Mouse (Mus musculus) kidney, embryonic 15.5 days (tissue): ENCODE measurements at regions not wholly inside any gene's neighbourhood (a gene's known extent, or its start where the extent isn't known, plus 50 kb on each side); places are given as distances from the start of the nearest gene placed in this dataset.

ENCODE experiments used
- ATAC-seq: fragments of 200-750 bp; cut with Nextera tagmentation; replicated peaks from 2 replicates; pipeline ENCODE4 v1.8.0; 2017; ENCODE audit warnings: moderate TSS enrichment; ENCODE audit not compliant: low FRiP score
- H3K27ac ChIP-seq: fragments of 300-500 bp; sonication (generic); 2 replicates; pipeline ENCODE4 v1.5.1; 2015; ENCODE audit warnings: mild to moderate bottlenecking, inconsistent platforms
- H3K27me3 ChIP-seq: fragments of 300-500 bp; sonication (generic); 2 replicates; pipeline ENCODE4 v1.6.1; 2015; ENCODE audit warnings: inconsistent platforms
- H3K36me3 ChIP-seq: fragments of 300-500 bp; sonication (generic); 2 replicates; pipeline ENCODE4 v1.6.1; 2015; ENCODE audit warnings: inconsistent platforms
- H3K4me1 ChIP-seq: fragments of 300-500 bp; sonication (generic); 2 replicates; pipeline ENCODE4 v1.6.1; 2015; ENCODE audit warnings: inconsistent platforms
- H3K4me2 ChIP-seq: fragments of 300-500 bp; sonication (generic); 2 replicates; pipeline ENCODE4 v1.6.1; 2015; ENCODE audit warnings: moderate library complexity, mild to moderate bottlenecking, inconsistent platforms
- H3K4me3 ChIP-seq: fragments of 300-500 bp; sonication (generic); replicated peaks from 2 replicates; pipeline ENCODE4 v1.5.1; 2015; ENCODE audit warnings: mild to moderate bottlenecking, inconsistent platforms
- H3K9ac ChIP-seq: fragments of 300-500 bp; sonication (generic); 2 replicates; pipeline ENCODE4 v1.6.1; 2015; ENCODE audit warnings: mild to moderate bottlenecking, inconsistent platforms
- H3K9me3 ChIP-seq: fragments of 300-500 bp; sonication (generic); replicated peaks from 2 replicates; pipeline ENCODE4 v1.6.1; 2016; ENCODE audit warnings: inconsistent platforms
- WGBS: fragments of 180-500 bp; shearing (Covaris S2); methylation state at CpG from one replicate; pipeline ENCODE4 v1.1.7; 2015; ENCODE audit warnings: mixed read lengths; 5-methylcytosine and 5-hydroxymethylcytosine counted together

DNA sequence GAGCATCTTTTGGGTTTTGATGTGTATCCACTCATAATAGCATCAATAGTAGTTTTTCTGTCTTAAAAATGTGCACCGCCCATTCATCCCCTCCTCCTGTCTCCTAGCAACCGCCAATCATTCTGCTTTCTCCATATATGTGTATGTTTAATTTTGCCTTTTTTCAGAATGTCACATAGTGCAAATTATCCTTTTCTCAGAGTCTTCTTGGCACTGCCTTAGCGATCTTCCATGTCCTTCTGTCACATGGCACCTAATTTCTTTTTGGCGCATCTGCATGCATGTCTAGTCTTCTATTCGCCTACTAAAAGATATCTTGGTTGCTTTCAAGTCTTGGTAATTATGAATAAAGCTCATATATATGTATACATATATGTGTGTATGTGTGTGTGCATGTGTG lies 573.0 kb downstream of the Gm19410 start:
- H3K27ac ChIP-seq = no peak overlapping the region
- no peak overlapping the region for H3K9ac ChIP-seq
- WGBS = 99% methylated on average over 5 of the region's 5 CpGs
- no peak for ATAC-seq
- no peaks in the 10 kb centered on the region for H3K36me3 ChIP-seq
- no peak overlapping the region for H3K4me2 ChIP-seq
- H3K4me1 ChIP-seq = 0 out of 2 replicates have a peak, but pooled peaks cover 6% of the 10 kb centered on the region
- H3K27me3 ChIP-seq = no peaks in the 10 kb centered on the region
- no peak overlapping the region for H3K4me3 ChIP-seq
- no peaks in the 10 kb centered on the region for H3K9me3 ChIP-seq

DNA sequence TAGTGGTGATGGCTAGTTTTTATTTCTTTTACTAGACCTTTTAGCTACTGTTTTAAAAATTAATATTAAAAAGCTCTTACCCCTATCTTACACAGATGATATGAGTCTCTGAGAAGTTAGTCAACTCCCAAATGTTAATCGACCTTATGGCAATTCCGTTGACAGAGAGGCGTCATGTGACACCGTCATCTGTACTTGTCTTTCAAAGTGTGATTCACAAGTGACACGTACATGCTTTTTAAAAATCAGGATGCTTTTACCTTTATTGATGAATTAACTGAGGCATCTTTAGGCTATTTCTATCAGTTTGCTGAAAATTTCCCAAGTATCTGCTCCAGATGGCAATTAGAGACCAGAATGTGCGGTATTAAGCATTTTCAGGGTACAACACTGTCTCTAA lies 573.9 kb downstream of the Gm19410 start:
- WGBS = 92% methylated on average over 6 of the region's 6 CpGs
- Histone ChIP-seq H3K9me3 (no peaks in the 10 kb centered on the region), H3K36me3 (no peaks in the 10 kb centered on the region), H3K27ac (no peak overlapping the region), H3K9ac (no peak overlapping the region), H3K4me3 (no peak overlapping the region), H3K4me2 (no peak overlapping the region), H3K4me1 (0 out of 2 replicates have a peak, but pooled peaks cover 6% of the 10 kb centered on the region), H3K27me3 (no peaks in the 10 kb centered on the region)
- ATAC-seq = no peak

DNA sequence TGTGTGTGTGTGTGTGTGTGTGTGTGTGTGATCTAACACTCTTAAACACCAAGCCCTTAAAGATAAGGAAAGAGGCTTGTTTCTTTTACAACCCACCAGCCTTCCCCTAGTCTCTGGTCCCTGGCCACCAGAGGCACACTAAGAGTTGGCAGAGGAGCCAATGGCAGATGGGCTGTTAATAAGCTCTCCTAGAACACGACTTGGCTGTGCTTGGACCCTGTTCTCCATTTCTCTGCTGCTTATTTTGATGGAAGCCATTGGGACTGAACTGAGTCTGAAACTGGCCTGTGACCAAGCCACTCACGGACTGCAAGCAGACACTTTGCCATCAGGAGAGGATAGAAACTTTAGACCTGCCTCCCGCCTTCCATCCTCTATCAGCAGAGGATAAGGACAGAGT lies 574.9 kb downstream of the Gm19410 start:
- no peak for ATAC-seq
- no peak overlapping the region for H3K4me3 ChIP-seq
- 0 out of 2 replicates have a peak, but pooled peaks cover 6% of the 10 kb centered on the region for H3K4me1 ChIP-seq
- 66% methylated on average over 3 of the region's 3 CpGs for WGBS
- no peak overlapping the region for H3K9ac ChIP-seq
- no peaks in the 10 kb centered on the region for H3K36me3 ChIP-seq
- no peaks in the 10 kb centered on the region for H3K9me3 ChIP-seq
- H3K27me3 ChIP-seq = no peaks in the 10 kb centered on the region
- H3K4me2 ChIP-seq = no peak overlapping the region
- no peak overlapping the region for H3K27ac ChIP-seq

DNA sequence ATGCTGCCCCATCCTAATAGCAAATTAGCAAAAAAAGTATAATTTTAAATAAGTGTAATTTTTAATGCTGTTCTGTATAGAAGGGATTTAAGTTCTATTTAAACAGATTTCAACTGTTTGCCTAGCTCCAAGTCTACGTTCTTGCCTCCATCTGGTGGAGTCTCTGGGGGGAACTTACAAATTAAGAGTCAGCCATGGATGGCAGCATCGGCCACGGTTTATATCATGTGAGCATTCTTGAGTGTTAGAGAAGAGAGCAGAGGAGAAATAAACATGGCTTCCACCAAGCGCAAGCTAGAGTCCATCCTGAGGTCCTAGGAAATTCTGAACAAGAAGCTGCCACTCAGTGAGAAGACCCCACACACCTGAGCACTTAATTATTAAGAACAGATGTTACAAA lies 576.4 kb downstream of the Gm19410 start:
- WGBS = 51% methylated on average over 4 of the region's 4 CpGs
- no peak overlapping the region for H3K4me3 ChIP-seq
- no peak overlapping the region for H3K4me2 ChIP-seq
- no peak overlapping the region for H3K27ac ChIP-seq
- no peaks in the 10 kb centered on the region for H3K27me3 ChIP-seq
- no peak for ATAC-seq
- no peaks in the 10 kb centered on the region for H3K9me3 ChIP-seq
- no peaks in the 10 kb centered on the region for H3K36me3 ChIP-seq
- no peak overlapping the region for H3K9ac ChIP-seq
- 0 out of 2 replicates have a peak, but pooled peaks cover 6% of the 10 kb centered on the region for H3K4me1 ChIP-seq

DNA sequence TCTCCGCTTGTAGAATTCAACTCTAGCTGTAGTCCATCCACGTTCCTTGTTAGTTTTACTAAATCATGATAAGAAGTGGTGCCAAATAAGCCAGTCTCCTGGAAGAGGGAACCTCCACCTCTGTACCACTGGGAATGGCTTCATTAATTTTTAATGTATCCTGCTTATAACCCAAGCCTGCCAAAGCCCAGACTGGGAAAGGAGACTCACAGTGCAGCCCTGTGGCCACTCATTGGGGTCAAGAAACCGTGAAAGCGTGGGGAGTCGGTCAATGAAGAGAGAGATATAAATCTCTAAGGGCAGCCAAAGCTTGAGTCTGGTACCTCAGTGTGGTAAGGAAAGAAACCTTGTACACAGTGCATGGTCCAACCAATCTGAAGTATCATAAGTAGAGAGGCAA lies 577.1 kb downstream of the Gm19410 start:
- ATAC-seq = peak; percentile 75; the same call in 1 of the 2 replicates
- Histone ChIP-seq H3K4me3 (no peak overlapping the region), H3K9ac (no peak overlapping the region), H3K36me3 (no peaks in the 10 kb centered on the region), H3K4me2 (no peak overlapping the region), H3K27me3 (peaks cover 4% of the 10 kb centered on the region; the same call in 1 of the 2 replicates), H3K9me3 (no peaks in the 10 kb centered on the region), H3K4me1 (0 out of 2 replicates have a peak, but pooled peaks cover 6% of the 10 kb centered on the region), H3K27ac (no peak overlapping the region; the same call in 1 of the 2 replicates)
- 40% methylated on average over 5 of the region's 5 CpGs for WGBS

DNA sequence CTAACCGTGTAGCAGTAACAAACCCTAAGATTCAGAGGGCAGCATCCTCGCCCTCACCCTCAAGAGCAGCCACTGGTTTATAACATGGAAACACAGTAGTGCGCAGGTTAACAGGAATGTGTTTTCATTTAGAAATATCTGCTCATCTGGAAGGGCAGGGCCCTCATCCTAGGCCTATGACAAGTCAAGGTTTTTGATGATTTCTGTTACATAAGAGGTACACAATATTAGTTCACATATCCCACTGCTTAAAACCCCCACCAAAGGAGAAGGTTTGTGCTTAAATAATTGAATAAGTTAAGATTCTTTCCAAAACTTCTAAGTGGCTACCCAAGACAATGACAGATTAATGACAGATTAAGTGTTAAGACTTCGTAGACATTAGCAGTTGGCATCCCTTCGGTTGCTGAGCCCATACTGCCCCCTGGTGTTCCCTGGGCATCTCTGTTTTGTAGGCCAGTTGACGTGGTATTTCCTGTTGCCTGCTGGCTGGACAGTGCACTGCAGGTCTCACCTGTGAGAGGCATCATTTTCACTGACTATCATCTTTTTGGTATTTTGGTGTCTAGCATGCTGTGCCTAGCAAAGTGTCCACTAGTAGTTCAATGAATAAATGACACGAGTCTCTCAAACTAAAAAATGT lies 581.2 kb downstream of the Gm19410 start:
- no peaks in the 10 kb centered on the region for H3K9me3 ChIP-seq
- peaks cover 7% of the 10 kb centered on the region; the same call in 1 of the 2 replicates for H3K27me3 ChIP-seq
- H3K36me3 ChIP-seq = no peaks in the 10 kb centered on the region
- no peak overlapping the region for H3K4me3 ChIP-seq
- H3K9ac ChIP-seq = no peak overlapping the region
- H3K4me2 ChIP-seq = no peak overlapping the region
- ATAC-seq = peak; percentile 80; the same call in 1 of the 2 replicates
- H3K27ac ChIP-seq = no peak overlapping the region
- H3K4me1 ChIP-seq = 0 out of 2 replicates have a peak, but pooled peaks cover 6% of the 10 kb centered on the region
- WGBS = 49% methylated on average over 7 of the region's 7 CpGs

DNA sequence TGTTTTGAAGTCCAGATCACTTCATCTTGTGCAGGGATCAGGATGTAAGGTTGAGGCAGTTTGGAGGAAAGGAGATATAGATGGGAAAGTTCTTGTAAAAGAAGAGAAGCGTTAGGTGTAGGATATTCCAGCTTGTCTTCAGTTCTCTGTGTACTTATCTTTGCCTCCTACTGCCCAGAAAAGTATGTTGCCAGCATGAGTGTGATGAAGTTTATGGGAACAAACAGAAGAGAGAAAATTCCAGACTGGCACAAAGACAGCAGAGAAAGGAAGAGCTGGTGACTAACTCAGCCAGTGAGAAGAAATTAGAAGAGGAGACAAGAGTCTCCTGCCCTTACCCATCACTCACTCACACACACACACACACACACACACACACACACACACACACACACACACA lies 582.5 kb downstream of the Gm19410 start:
- Histone ChIP-seq H3K27ac (no peak overlapping the region), H3K4me3 (no peak overlapping the region), H3K9me3 (no peaks in the 10 kb centered on the region), H3K4me2 (no peak overlapping the region), H3K27me3 (peaks cover 7% of the 10 kb centered on the region; the same call in 1 of the 2 replicates), H3K4me1 (no peaks in the 10 kb centered on the region), H3K36me3 (no peaks in the 10 kb centered on the region), H3K9ac (no peak overlapping the region)
- ATAC-seq = no peak
- 90% methylated on average over 1 of the region's 1 CpGs for WGBS

DNA sequence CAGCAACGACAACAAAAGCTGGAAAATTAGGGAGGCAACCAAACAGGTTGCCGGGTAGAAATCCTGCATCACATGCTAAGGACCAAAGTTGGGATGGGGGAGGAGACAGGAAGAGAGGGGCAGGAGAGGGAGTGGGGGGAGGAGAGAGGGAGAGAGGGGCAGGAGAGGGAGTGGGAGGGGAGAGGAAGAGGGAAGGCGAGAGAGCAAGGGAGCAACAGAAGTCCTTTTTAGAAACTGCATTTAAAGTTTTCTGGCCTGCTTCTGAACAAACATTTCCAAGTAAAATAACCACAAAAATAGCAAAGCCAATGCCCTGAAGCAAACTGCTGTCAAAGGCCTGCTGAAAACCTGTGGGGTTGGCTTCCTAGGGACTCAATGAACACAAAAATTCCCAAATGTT lies 589.3 kb downstream of the Gm19410 start:
- Histone ChIP-seq H3K27me3 (no peaks in the 10 kb centered on the region; the same call in 1 of the 2 replicates), H3K9me3 (no peaks in the 10 kb centered on the region), H3K36me3 (no peaks in the 10 kb centered on the region), H3K27ac (peak overlapping the region; percentile 62; the same call in 1 of the 2 replicates), H3K4me2 (no peak overlapping the region), H3K9ac (no peak overlapping the region), H3K4me1 (0 out of 2 replicates have a peak, but pooled peaks cover 3% of the 10 kb centered on the region), H3K4me3 (no peak overlapping the region)
- ATAC-seq = no peak
- WGBS = 18% methylated on average over 3 of the region's 3 CpGs

DNA sequence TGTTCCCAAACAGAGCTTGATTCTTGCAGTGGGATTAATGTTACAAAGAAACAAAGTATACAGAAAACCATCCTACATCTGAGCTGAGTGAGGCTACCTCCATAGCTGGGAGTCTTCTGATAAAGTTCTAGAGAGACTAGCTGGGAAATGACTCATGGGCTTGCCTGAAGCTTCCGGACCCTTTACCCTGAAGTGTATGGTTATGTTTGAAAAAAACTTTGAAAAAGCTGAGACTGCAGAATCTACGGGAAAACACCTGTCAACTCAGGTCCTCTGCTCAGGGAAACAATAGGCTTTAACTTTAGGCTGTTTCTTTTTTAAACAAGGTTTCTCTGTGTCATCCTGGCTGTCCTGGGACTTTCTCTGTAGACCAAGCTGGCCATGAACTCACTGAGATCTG lies 593.4 kb downstream of the Gm19410 start:
- Histone ChIP-seq H3K4me1 (0 out of 2 replicates have a peak, but pooled peaks cover 3% of the 10 kb centered on the region), H3K4me3 (no peak overlapping the region), H3K9me3 (no peaks in the 10 kb centered on the region), H3K36me3 (no peaks in the 10 kb centered on the region), H3K27me3 (no peaks in the 10 kb centered on the region; the same call in 1 of the 2 replicates), H3K4me2 (no peak overlapping the region), H3K27ac (no peak overlapping the region), H3K9ac (no peak overlapping the region)
- WGBS = 82% methylated on average over 2 of the region's 2 CpGs
- ATAC-seq = no peak

DNA sequence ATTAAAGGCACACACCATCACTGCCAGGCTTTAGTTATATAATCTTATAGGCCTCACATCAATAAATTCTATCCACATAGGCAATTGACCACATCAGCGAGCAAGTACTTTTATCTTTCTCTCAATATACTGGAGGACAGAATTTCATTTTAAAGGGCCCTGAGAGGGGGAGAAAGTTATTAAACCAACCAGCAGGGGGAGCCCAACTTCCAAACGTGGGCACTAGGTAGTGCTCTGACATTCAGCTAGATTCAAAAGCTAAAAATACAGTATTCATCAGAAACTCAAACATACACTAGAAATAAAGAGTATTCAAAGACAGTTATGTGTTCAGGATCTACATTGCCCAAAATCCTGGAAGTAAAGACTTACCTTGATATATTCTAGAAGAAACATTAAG lies 595.7 kb downstream of the Gm19410 start:
- H3K27ac ChIP-seq = no peak overlapping the region
- no peaks in the 10 kb centered on the region for H3K4me1 ChIP-seq
- ATAC-seq = no peak
- no peaks in the 10 kb centered on the region for H3K9me3 ChIP-seq
- H3K36me3 ChIP-seq = no peaks in the 10 kb centered on the region
- 11% methylated on average over 2 of the region's 2 CpGs for WGBS
- H3K4me2 ChIP-seq = no peak overlapping the region
- H3K9ac ChIP-seq = no peak overlapping the region
- no peak overlapping the region for H3K4me3 ChIP-seq
- no peaks in the 10 kb centered on the region; the same call in 1 of the 2 replicates for H3K27me3 ChIP-seq

DNA sequence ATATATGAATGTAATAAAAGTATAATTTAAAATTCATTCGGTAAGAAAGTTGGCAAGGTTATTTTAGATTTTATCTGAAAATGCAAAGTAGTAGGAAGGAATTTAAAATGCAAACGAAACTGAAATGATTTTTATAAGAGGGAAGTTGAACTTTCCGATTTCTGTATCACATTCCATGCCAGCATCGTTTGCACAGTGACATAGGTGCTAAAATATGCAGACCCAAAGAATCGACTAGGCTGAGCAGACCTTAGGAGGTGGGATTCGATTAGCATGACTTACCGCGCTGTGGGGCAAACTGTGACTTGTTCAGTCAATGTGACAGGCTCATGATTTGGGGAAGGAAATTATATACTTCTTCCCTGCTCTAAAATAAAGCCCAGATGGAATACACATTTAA lies 596.2 kb downstream of the Gm19410 start:
- Histone ChIP-seq H3K4me2 (no peak overlapping the region), H3K9me3 (no peaks in the 10 kb centered on the region), H3K9ac (no peak overlapping the region), H3K36me3 (no peaks in the 10 kb centered on the region), H3K4me3 (no peak overlapping the region), H3K4me1 (no peaks in the 10 kb centered on the region), H3K27ac (no peak overlapping the region), H3K27me3 (no peaks in the 10 kb centered on the region; the same call in 1 of the 2 replicates)
- no peak for ATAC-seq
- WGBS = 55% methylated on average over 8 of the region's 8 CpGs

DNA sequence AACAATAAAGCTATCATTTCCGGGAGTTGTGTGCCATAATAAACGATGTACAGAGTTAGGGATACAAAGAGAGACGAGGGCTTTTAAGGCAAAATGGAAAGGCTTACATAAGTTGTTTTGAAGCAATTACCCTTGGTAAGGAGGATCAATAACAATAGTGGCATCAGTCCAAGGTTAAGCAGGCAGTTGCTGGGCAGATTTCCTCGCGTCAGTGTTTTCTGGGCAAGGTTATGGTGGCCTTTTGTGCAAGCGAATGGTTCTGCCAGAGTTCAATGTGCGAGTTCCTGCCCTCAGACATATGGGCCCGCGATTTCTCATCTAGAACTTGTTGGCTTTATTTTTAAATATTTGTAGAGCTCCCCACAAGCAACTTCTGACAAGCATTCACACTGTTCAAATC lies 597.7 kb downstream of the Gm19410 start:
- H3K36me3 ChIP-seq = no peaks in the 10 kb centered on the region
- H3K27ac ChIP-seq = no peak overlapping the region
- H3K27me3 ChIP-seq = no peaks in the 10 kb centered on the region; the same call in 1 of the 2 replicates
- H3K9ac ChIP-seq = no peak overlapping the region
- H3K9me3 ChIP-seq = no peaks in the 10 kb centered on the region
- no peak overlapping the region for H3K4me2 ChIP-seq
- H3K4me1 ChIP-seq = no peaks in the 10 kb centered on the region
- H3K4me3 ChIP-seq = no peak overlapping the region
- ATAC-seq = no peak
- WGBS = 74% methylated on average over 9 of the region's 9 CpGs
